Mouse (Mus musculus) cortical plate, adult 2 months (tissue): Measurements from ENCODE around the gene Homer3.

ENCODE experiments used
- CTCF ChIP-seq: fragments of 200-500 bp; IDR thresholded peaks from 2 replicates; pipeline ENCODE4 v1.5.1; 2011; ENCODE audit warnings: mild to moderate bottlenecking, control low read depth, low read length; ENCODE audit not compliant: insufficient read depth; ENCODE audit errors: extremely low read depth
- POLR2A ChIP-seq: fragments of 200-500 bp; IDR thresholded peaks from 2 replicates; pipeline ENCODE4 v1.6.1; 2011; ENCODE audit warnings: mild to moderate bottlenecking, low read length, control low read depth; ENCODE audit not compliant: insufficient read depth; ENCODE audit errors: extremely low read depth

GRCm38 (mm10) chr8:70279266-70279665 is 3.4 kb upstream of the Homer3 start:
- no peak for TF ChIP-seq POLR2A
- no peak for TF ChIP-seq CTCF
